Mouse (Mus musculus) hindbrain, embryonic 12.5 days (tissue): Measurements from ENCODE around the gene Acoxl. TPM values are rescaled to one million over a fixed set of nuclear protein-coding genes. Genes with fewer than 3 reads are reported as not detected.

ENCODE experiments used
- ATAC-seq: fragments of 200-750 bp; cut with Nextera tagmentation; 2 replicates; pipeline ENCODE4 v1.8.0; 2017; ENCODE audit warnings: moderate TSS enrichment; ENCODE audit not compliant: low FRiP score
- H3K27ac ChIP-seq: fragments of 300-500 bp; sonication (generic); 2 replicates; pipeline ENCODE4 v1.5.1; 2016; ENCODE audit warnings: mild to moderate bottlenecking
- H3K27me3 ChIP-seq: fragments of 300-500 bp; sonication (generic); 2 replicates; pipeline ENCODE4 v1.6.1; 2016; ENCODE audit warnings: mild to moderate bottlenecking
- H3K36me3 ChIP-seq: fragments of 300-500 bp; sonication (generic); 2 replicates; pipeline ENCODE4 v1.6.1; 2016; ENCODE audit warnings: mild to moderate bottlenecking
- H3K4me1 ChIP-seq: fragments of 300-500 bp; sonication (generic); 2 replicates; pipeline ENCODE4 v1.6.1; 2016
- H3K4me2 ChIP-seq: fragments of 300-500 bp; sonication (generic); replicated peaks from 2 replicates; pipeline ENCODE4 v1.6.1; 2016; ENCODE audit warnings: mild to moderate bottlenecking
- H3K4me3 ChIP-seq: fragments of 300-500 bp; sonication (generic); 2 replicates; pipeline ENCODE4 v1.5.1; 2016; ENCODE audit warnings: mild to moderate bottlenecking
- H3K9ac ChIP-seq: fragments of 300-500 bp; sonication (generic); 2 replicates; pipeline ENCODE4 v1.6.1; 2016; ENCODE audit warnings: mild to moderate bottlenecking, moderate library complexity
- H3K9me3 ChIP-seq: fragments of 300-500 bp; sonication (generic); replicated peaks from 2 replicates; pipeline ENCODE4 v1.6.1; 2016; ENCODE audit warnings: mild to moderate bottlenecking
- WGBS: fragments of 180-500 bp; shearing (Covaris S2); methylation state at CpG from one replicate; pipeline ENCODE4 v1.1.7; 2016; 5-methylcytosine and 5-hydroxymethylcytosine counted together
- polyA plus RNA-seq: library from polyadenylated mRNA; unstranded; fragments of >200 nt; fragmentation: Nextera tagmentation; extraction: Ambion mirVana; gene quantifications from 2 replicates; pipeline ENCODE4 v1.2.1, GENCODE M21; 2016

Gene Acoxl
- polyA plus RNA-seq, 1 experiment from 2014 or later = 0.15 TPM

DNA sequence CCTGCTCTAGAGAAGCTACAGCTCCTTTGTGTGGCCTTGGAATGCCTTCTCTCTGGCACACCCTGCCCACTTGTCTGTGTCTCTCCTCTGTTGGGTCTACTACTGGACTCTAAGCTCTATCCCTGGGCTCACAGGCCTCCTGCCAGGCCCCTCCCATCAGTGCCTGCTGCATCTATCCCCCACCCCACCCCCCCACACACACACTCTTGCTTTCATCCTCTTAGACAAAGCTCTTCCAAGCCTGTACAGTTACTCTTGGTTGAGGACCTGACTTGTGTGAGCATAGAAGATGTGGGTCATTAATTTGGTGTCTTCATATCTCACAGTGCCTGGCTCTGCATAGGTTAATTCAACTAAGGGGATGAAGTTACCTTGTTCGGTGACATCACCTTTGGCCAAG lies 137.6 kb downstream of the Acoxl start:
- 94% methylated on average over 1 of the region's 1 CpGs for WGBS
- Histone ChIP-seq H3K4me2 (no peak overlapping the region), H3K4me1 (no peaks in the 10 kb centered on the region), H3K36me3 (no peaks in the 10 kb centered on the region), H3K4me3 (no peak overlapping the region), H3K9me3 (no peaks in the 10 kb centered on the region), H3K9ac (no peak overlapping the region), H3K27ac (no peak overlapping the region), H3K27me3 (no peaks in the 10 kb centered on the region)
- ATAC-seq = no peak

DNA sequence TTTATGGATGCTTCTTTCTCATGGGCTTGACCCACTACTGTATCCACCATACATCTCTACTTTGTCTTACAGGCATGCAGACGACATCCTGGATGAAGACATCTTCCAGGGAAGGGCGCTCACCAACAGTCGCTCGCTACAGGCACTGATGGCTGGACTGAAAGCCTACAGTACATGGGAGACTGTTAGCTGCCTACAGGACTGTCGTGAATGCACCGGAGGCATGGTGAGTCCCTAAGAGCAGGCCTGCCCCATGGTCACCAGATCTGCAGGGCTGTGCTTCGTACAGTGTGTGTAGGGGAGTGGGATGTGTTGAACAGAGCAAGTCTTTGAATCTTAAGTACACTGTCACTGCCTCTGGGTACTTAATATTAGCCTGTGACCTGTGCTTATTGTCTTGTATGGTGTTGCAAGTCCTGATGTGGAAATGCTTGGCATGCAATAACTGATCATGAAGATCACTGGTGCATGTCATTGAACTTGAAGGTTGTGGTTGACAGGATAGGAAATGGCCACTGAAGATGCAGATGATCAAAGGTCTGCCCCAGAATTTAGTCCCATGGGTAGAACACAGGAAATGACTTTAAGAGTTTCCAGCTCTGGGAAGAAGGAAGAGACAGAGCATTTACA lies 140.0 kb downstream of the Acoxl start:
- Histone ChIP-seq H3K27ac (no peak overlapping the region), H3K9ac (no peak overlapping the region), H3K9me3 (no peaks in the 10 kb centered on the region), H3K4me3 (no peak overlapping the region), H3K4me2 (no peak overlapping the region), H3K4me1 (no peaks in the 10 kb centered on the region), H3K27me3 (no peaks in the 10 kb centered on the region), H3K36me3 (no peaks in the 10 kb centered on the region)
- no peak for ATAC-seq
- 90% methylated on average over 7 of the region's 7 CpGs for WGBS

DNA sequence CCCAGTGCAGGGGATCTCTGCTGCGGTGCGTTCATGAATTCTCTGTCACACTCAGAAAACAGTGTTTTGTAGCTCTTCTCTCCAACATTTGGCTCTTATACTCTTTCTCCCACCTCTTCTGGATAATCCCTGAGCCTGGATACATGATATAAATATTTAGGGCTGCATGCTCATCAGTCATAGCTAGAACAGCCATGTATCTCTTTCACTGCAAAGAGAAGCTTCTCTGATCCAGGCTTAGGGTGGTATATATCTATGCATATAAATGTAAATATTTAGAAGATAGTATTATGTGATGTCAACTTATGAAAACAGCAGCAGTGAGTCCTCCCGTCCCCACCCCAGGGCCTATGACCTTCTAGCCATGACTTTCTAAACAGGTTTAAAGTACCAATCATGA lies 143.9 kb downstream of the Acoxl start:
- no peak overlapping the region for H3K9ac ChIP-seq
- 93% methylated on average over 3 of the region's 3 CpGs for WGBS
- no peak overlapping the region for H3K27ac ChIP-seq
- H3K36me3 ChIP-seq = no peaks in the 10 kb centered on the region
- H3K4me3 ChIP-seq = no peak overlapping the region
- no peak overlapping the region for H3K4me2 ChIP-seq
- H3K4me1 ChIP-seq = no peaks in the 10 kb centered on the region
- no peaks in the 10 kb centered on the region for H3K9me3 ChIP-seq
- no peak for ATAC-seq
- no peaks in the 10 kb centered on the region for H3K27me3 ChIP-seq

DNA sequence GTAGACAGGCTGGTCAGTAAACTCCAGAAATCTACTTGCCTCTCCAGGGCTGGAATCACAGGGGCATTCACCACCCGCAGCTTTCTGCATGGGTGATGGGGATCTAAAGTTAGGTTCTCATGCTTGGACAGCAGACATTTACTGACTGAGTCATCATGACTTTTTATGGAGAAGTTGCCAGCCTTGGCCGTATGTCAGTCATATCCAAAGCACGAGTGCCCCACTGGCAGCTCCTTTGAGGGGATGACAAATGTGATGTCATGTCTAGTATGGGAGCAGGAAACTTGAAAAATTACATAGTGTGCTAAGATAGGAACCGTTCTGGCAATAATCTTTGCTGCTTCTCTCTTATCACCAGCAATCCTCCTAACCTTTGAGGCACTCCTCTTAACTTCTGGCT lies 144.6 kb downstream of the Acoxl start:
- H3K36me3 ChIP-seq = no peaks in the 10 kb centered on the region
- no peak overlapping the region for H3K4me2 ChIP-seq
- 82% methylated on average over 4 of the region's 4 CpGs for WGBS
- no peak overlapping the region for H3K4me3 ChIP-seq
- no peaks in the 10 kb centered on the region for H3K27me3 ChIP-seq
- no peak overlapping the region for H3K9ac ChIP-seq
- no peaks in the 10 kb centered on the region for H3K9me3 ChIP-seq
- no peak overlapping the region for H3K27ac ChIP-seq
- ATAC-seq = no peak
- no peaks in the 10 kb centered on the region for H3K4me1 ChIP-seq

DNA sequence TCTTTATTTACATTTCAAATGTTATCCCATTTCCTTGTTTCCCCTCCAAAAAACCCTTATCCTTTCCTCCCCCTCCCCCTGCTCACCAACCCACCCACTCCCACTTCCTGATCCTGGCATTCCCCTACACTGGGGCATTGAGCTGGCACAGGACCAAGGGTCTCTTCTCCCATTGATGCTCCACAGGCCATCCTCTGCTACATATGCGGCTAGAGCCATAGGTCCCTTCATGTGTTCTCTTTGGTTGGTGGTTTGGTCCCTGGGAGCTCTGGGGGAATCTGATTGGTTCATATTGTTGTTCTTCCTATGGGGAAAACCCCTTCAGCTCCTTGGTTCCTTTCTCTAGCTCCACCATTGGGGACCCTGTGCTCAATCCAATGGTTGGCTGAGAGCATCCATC lies 145.3 kb downstream of the Acoxl start:
- no peak overlapping the region for H3K9ac ChIP-seq
- H3K27ac ChIP-seq = no peak overlapping the region
- H3K4me2 ChIP-seq = no peak overlapping the region
- no peaks in the 10 kb centered on the region for H3K27me3 ChIP-seq
- H3K4me1 ChIP-seq = no peaks in the 10 kb centered on the region
- no peaks in the 10 kb centered on the region for H3K36me3 ChIP-seq
- no peak overlapping the region for H3K4me3 ChIP-seq
- no peak for ATAC-seq
- WGBS = 93% methylated on average over 1 of the region's 1 CpGs
- no peaks in the 10 kb centered on the region for H3K9me3 ChIP-seq

DNA sequence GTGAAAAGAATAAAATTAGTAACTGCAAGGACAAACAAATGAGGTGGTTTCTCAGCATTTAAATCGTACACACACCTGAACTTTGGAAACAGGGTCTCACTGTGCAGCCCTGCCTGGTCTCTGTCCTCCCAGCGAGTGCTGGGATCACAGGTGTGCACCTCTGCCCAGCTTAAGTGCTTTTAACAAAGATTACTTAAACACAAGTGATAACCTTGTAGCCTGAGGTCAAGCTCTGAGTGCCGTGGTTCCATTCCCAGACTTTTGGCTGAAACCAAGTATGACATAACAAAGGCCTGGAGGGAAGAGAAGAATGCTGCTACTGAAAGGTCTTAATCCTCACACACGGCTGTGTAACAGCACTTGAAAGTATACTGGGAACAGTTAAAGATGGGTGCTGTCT lies 149.0 kb downstream of the Acoxl start:
- no peak overlapping the region for H3K4me2 ChIP-seq
- no peak for ATAC-seq
- no peaks in the 10 kb centered on the region for H3K27me3 ChIP-seq
- no peaks in the 10 kb centered on the region for H3K9me3 ChIP-seq
- H3K4me3 ChIP-seq = no peak overlapping the region
- no peak overlapping the region for H3K9ac ChIP-seq
- H3K36me3 ChIP-seq = no peaks in the 10 kb centered on the region
- H3K4me1 ChIP-seq = peaks cover 2% of the 10 kb centered on the region; the same call in 1 of the 2 replicates
- no peak overlapping the region for H3K27ac ChIP-seq
- WGBS = 58% methylated on average over 4 of the region's 4 CpGs

DNA sequence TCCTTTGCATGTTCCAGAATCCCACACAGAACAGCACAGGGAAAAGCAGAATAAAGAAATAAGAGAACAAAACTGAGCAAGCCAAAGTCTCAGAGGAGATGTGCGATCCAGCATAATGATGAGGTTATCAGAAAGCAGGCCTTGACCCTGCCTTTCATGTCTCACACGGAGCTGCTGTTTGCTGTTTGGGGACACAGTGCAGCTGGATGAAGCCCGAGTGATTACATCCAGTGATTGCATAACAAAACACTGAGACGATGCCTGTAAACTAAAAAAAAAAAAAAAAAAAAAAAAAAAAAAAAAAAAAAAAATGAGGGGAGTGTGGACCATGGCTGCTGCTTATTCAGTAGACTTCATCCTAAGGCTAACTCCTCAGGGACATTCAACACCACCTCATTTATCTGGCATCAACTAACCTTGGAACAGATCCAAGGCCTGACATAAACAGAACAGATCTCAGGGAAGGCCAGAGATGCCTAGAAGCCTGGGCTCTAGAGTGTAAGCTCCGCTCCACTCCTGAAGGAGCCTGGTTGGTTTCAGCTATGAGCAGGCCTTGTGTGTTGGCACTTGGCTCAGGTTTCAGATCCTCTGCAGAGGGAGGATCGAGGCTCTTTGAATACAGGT lies 152.3 kb downstream of the Acoxl start:
- H3K4me2 ChIP-seq = no peak overlapping the region
- WGBS = 52% methylated on average over 6 of the region's 6 CpGs
- peaks cover 2% of the 10 kb centered on the region; the same call in 1 of the 2 replicates for H3K4me1 ChIP-seq

DNA sequence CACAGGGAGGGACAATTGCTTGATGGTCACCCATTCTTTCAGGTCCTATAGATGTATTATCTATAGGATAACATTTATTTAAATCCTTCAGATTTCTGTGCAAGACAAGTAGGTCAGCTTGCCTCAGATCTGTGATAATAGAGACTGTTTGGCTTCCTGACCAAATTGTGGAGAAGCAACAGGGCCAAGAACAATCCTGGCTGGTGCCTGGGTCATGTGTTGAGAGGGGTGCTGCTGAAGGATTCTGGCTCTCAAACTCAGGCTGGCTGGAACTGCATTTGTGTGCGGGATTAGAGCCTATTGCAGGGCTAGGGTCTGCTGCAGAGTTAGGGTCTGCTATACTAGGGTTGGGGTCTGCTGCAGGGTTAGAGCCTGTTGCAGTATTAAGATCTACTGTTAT lies 153.0 kb downstream of the Acoxl start:
- Histone ChIP-seq H3K4me1 (peaks cover 2% of the 10 kb centered on the region; the same call in 1 of the 2 replicates), H3K9ac (no peak overlapping the region), H3K4me3 (no peak overlapping the region), H3K27me3 (no peaks in the 10 kb centered on the region), H3K27ac (no peak overlapping the region), H3K36me3 (no peaks in the 10 kb centered on the region), H3K4me2 (no peak overlapping the region), H3K9me3 (no peaks in the 10 kb centered on the region)
- WGBS = 91% methylated on average over 1 of the region's 1 CpGs
- ATAC-seq = no peak

More for the DNA sequence above, 152.3 kb downstream of the Acoxl start:
- Histone ChIP-seq H3K27ac (no peak overlapping the region), H3K27me3 (no peaks in the 10 kb centered on the region), H3K9ac (no peak overlapping the region), H3K4me3 (no peak overlapping the region), H3K9me3 (no peaks in the 10 kb centered on the region), H3K36me3 (no peaks in the 10 kb centered on the region)
- no peak for ATAC-seq

DNA sequence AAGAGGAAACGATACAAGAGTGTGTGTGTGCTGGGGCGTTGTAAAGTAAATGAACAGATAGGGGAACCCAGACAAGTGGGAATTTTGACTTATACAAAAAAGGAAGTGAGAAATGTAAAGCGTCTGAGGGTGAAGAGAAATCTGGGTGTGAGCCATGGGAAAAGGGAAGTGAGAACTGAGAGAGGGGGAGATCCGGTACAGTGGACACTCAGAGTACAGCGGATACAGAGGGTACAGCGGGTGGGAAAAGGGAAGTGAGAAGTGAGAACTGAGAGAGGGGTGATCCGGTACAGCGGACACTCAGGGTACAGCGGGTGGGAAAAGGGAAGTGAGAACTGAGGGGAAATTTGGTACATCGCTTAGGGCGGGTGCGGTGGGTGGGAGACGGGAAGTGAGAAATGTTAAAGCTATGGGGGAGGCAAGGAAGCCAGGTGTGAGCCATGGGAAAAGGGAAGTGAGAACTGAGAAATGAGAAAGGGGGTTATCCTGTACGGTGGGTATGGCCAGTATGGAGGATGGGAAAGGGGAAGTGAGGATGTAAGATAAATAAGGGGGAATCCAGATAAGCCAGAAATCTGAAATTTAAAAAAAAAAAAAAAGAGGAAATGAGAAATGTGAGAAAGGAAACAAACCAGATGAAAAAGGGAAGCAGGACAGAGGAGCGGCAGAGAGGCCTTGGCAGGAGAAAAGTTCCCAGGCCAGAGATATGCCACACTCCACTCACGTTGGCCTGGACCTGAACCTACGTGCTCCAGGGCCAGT lies 170.2 kb downstream of the Acoxl start:
- H3K27ac ChIP-seq = no peak overlapping the region
- ATAC-seq = no peak
- H3K9me3 ChIP-seq = no peaks in the 10 kb centered on the region
- H3K27me3 ChIP-seq = no peaks in the 10 kb centered on the region
- no peak overlapping the region for H3K4me2 ChIP-seq
- H3K9ac ChIP-seq = no peak overlapping the region
- no peak overlapping the region for H3K4me3 ChIP-seq
- H3K4me1 ChIP-seq = no peaks in the 10 kb centered on the region
- no peaks in the 10 kb centered on the region for H3K36me3 ChIP-seq
- WGBS = 88% methylated on average over 17 of the region's 17 CpGs

DNA sequence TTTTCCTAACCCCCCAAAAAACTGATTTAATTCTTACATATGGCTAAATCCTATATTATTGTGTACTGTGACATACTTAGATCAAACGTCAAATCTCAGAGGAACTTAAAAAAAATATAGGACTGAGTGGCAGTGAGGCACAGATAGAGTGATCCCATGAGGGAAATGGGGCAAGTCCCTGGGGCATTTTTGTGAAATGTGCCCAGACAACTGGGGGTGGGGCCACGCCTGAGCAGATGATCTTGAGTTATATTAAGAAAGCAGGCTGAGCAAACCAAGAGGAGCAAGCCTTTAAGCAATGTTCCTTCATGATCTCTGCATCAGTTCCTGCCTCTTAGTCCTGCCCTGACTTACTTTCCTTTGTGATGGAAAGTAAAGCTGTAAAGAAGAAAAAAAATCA lies 175.9 kb downstream of the Acoxl start:
- H3K4me2 ChIP-seq = no peak overlapping the region
- no peak overlapping the region for H3K27ac ChIP-seq
- H3K36me3 ChIP-seq = no peaks in the 10 kb centered on the region
- H3K4me1 ChIP-seq = no peaks in the 10 kb centered on the region
- no peaks in the 10 kb centered on the region for H3K9me3 ChIP-seq
- ATAC-seq = no peak
- 61% methylated on average over 2 of the region's 2 CpGs for WGBS
- H3K4me3 ChIP-seq = no peak overlapping the region
- H3K9ac ChIP-seq = no peak overlapping the region
- no peaks in the 10 kb centered on the region for H3K27me3 ChIP-seq

DNA sequence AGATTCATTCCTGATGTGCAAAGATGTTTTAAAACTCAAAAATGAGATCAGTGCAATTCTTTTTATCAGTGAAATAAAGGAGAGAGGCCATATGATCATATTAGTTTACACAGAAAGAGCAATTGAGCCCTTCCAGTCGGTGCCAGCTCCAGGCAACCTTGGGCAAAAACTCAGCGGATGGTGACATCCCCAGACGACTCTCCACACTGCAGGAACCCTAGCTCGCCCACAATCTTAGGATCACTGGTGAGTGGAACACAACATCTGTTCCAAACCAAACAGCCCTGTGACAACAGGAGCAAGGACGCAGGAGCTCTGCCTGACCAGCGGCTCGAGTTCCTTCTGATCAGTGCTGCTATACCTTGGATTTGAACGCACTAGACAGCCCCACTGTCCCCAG lies 176.9 kb downstream of the Acoxl start:
- 82% methylated on average over 8 of the region's 8 CpGs for WGBS
- Histone ChIP-seq H3K27ac (no peak overlapping the region), H3K36me3 (no peaks in the 10 kb centered on the region), H3K4me2 (no peak overlapping the region), H3K9ac (no peak overlapping the region), H3K27me3 (no peaks in the 10 kb centered on the region), H3K4me3 (no peak overlapping the region), H3K9me3 (no peaks in the 10 kb centered on the region), H3K4me1 (peaks cover 2% of the 10 kb centered on the region; the same call in 1 of the 2 replicates)
- no peak for ATAC-seq

DNA sequence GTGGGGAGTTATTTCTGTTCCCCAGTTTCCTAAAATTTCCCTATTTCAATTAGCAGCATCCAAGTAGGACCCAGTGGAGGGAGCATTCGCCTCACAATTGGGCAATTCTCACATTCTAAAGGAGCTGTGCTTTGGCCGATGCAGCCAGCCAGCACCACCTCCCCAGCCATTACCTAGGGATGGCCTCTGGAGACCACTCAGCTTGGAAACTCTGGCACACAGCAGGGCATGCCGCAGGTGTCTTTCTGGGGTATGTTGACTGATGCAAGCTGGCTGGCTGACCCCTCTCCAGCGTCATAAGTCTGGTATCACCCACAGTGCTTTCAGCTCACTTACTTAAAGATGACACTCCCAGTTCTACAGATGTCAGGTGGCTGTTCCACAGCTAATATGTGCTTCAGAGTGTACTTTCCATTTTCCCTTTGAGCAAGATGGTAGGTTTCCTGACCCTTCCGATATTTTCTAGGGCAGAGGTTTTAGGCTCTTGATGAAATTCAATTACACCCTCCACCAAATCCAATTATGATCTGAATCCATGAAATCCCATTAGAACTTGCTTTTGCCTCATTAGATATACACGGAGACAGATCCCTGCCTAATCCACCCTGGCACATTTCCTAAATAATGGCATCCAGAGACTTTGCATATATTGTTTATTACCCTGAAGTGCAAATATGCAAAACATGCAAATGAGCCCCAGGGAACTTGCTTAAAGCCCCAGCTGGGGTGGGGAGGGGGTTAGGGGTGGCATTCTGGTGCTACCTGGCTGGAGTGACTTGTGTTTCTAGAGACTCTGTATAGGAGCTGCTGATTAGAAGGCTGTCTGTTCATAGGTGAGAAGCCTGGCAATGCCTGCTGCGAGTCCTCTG lies 181.6 kb downstream of the Acoxl start:
- H3K27me3 ChIP-seq = no peaks in the 10 kb centered on the region
- no peaks in the 10 kb centered on the region for H3K9me3 ChIP-seq
- no peak overlapping the region for H3K4me3 ChIP-seq
- H3K36me3 ChIP-seq = no peaks in the 10 kb centered on the region
- no peak for ATAC-seq
- WGBS = 48% methylated on average over 7 of the region's 7 CpGs
- H3K27ac ChIP-seq = no peak overlapping the region
- peaks cover 6% of the 10 kb centered on the region; the same call in 1 of the 2 replicates for H3K4me1 ChIP-seq
- H3K4me2 ChIP-seq = no peak overlapping the region
- H3K9ac ChIP-seq = no peak overlapping the region
